Mouse (Mus musculus): ENCODE data around the gene Cmah. TPM values are rescaled to one million over a fixed set of nuclear protein-coding genes. Genes with fewer than 3 reads are reported as not detected.

Gene Cmah
- polyA plus RNA-seq (2015; fragmentation: Nextera tagmentation; extraction: Ambion mirVana) = 0.43 and 0.57 TPM in 2 replicates

GRCm38 (mm10) chr13:24327201-24327600 lies at the start of gene Cmah:
Gene Cmah, plus strand, starts transcription at chr13:24327404.
- H3K4me1 ChIP-seq = no peaks in the 10 kb centered on the region
- no peak within 1 kb of the TSS for H3K4me2 ChIP-seq
- no peaks in the 10 kb centered on the region for H3K36me3 ChIP-seq
- ATAC-seq (ENCODE audit: borderline replicate concordance, extremely low read depth, low FRiP score, low TSS enrichment) = no peak
- H3K4me3 ChIP-seq = no peak within 1 kb of the TSS
- no peaks in the 10 kb centered on the region for H3K9me3 ChIP-seq
- no peaks in the 10 kb centered on the region for H3K27me3 ChIP-seq
- H3K9ac ChIP-seq = no peak within 1 kb of the TSS
- no peak within 1 kb of the TSS for H3K27ac ChIP-seq
- WGBS = 73% methylated on average over 5 of the region's 5 CpGs

- H3K4me1 ChIP-seq = peaks cover 21% of the 10 kb centered on the region; the same call in 1 of the 2 replicates
- H3K27ac ChIP-seq = peak overlapping the region; percentile 38; the same call in 1 of the 2 replicates
- H3K27me3 ChIP-seq = no peaks in the 10 kb centered on the region
- no peaks in the 10 kb centered on the region for H3K9me3 ChIP-seq
- H3K4me3 ChIP-seq = peak overlapping the region; percentile 69
- no peak for ATAC-seq (ENCODE audit: borderline replicate concordance, extremely low read depth, low FRiP score, low TSS enrichment)
- H3K36me3 ChIP-seq = 0 out of 2 replicates have a peak, but pooled peaks cover 3% of the 10 kb centered on the region
- H3K4me2 ChIP-seq = peak overlapping the region; percentile 88
- H3K9ac ChIP-seq = peak overlapping the region; percentile 79; the same call in 1 of the 2 replicates
- WGBS = 33% methylated on average over 11 of the region's 11 CpGs
These were observed 47.8 kb upstream of the Cmah start for GRCm38 (mm10) chr13:24279407-24279761.

- Histone ChIP-seq H3K4me2 (peak overlapping the region; percentile 88), H3K9me3 (no peaks in the 10 kb centered on the region), H3K9ac (peak overlapping the region; percentile 79), H3K27me3 (no peaks in the 10 kb centered on the region), H3K36me3 (0 out of 2 replicates have a peak, but pooled peaks cover 3% of the 10 kb centered on the region), H3K4me1 (peaks cover 21% of the 10 kb centered on the region; the same call in 1 of the 2 replicates), H3K4me3 (peak overlapping the region; percentile 69), H3K27ac (peak overlapping the region; percentile 95)
- WGBS = 2% methylated on average over 18 of the region's 21 CpGs
- no peak; the same call in 1 of the 2 replicates for ATAC-seq (ENCODE audit: borderline replicate concordance, extremely low read depth, low FRiP score, low TSS enrichment)
These were observed 47.3 kb upstream of the Cmah start for GRCm38 (mm10) chr13:24279762-24280438.

GRCm38 (mm10) chr13:24280439-24281431 lies 46.5 kb upstream of the Cmah start, which contains the start of gene Carmil1:
Gene Carmil1, minus strand, starts transcription at chr13:24280795.
- Histone ChIP-seq H3K4me3 (peak within 1 kb of the TSS; percentile 69), H3K27ac (peak within 1 kb of the TSS; percentile 95), H3K9ac (peak within 1 kb of the TSS; percentile 79), H3K4me2 (peak within 1 kb of the TSS; percentile 88), H3K9me3 (no peaks in the 10 kb centered on the region), H3K27me3 (no peaks in the 10 kb centered on the region), H3K4me1 (peaks cover 21% of the 10 kb centered on the region; the same call in 1 of the 2 replicates), H3K36me3 (0 out of 2 replicates have a peak, but pooled peaks cover 3% of the 10 kb centered on the region)
- peak; percentile 97 for ATAC-seq (ENCODE audit: borderline replicate concordance, extremely low read depth, low FRiP score, low TSS enrichment)
- WGBS = under 1% methylated on average over 80 of the region's 96 CpGs

- ATAC-seq (ENCODE audit: borderline replicate concordance, extremely low read depth, low FRiP score, low TSS enrichment) = no peak
- H3K9me3 ChIP-seq = no peaks in the 10 kb centered on the region
- H3K9ac ChIP-seq = no peak overlapping the region
- H3K36me3 ChIP-seq = no peaks in the 10 kb centered on the region
- H3K27ac ChIP-seq = no peak overlapping the region
- no peak overlapping the region for H3K4me3 ChIP-seq
- WGBS = 91% methylated on average over 2 of the region's 2 CpGs
- no peak overlapping the region for H3K4me2 ChIP-seq
- 0 out of 2 replicates have a peak, but pooled peaks cover 2% of the 10 kb centered on the region for H3K27me3 ChIP-seq
- H3K4me1 ChIP-seq = no peaks in the 10 kb centered on the region
These were observed 39.8 kb upstream of the Cmah start for GRCm38 (mm10) chr13:24287381-24287780.

GRCm38 (mm10) chr13:24297252-24297651 lies 30.0 kb upstream of the Cmah start:
- no peak for ATAC-seq (ENCODE audit: borderline replicate concordance, extremely low read depth, low FRiP score, low TSS enrichment)
- WGBS = 13% methylated on average over 4 of the region's 4 CpGs
- H3K9me3 ChIP-seq = no peaks in the 10 kb centered on the region
- no peak overlapping the region for H3K9ac ChIP-seq
- no peak overlapping the region for H3K4me2 ChIP-seq
- no peak overlapping the region for H3K4me3 ChIP-seq
- no peaks in the 10 kb centered on the region for H3K36me3 ChIP-seq
- no peaks in the 10 kb centered on the region for H3K4me1 ChIP-seq
- H3K27me3 ChIP-seq = no peaks in the 10 kb centered on the region
- H3K27ac ChIP-seq = no peak overlapping the region

GRCm38 (mm10) chr13:24305486-24305885 lies 21.7 kb upstream of the Cmah start:
- 76% methylated on average over 4 of the region's 4 CpGs for WGBS

GRCm38 (mm10) chr13:24306248-24306647 lies 21.0 kb upstream of the Cmah start:
- H3K9ac ChIP-seq = no peak overlapping the region
- H3K4me1 ChIP-seq = no peaks in the 10 kb centered on the region
- no peak for ATAC-seq (ENCODE audit: borderline replicate concordance, extremely low read depth, low FRiP score, low TSS enrichment)
- H3K27ac ChIP-seq = no peak overlapping the region
- no peaks in the 10 kb centered on the region for H3K27me3 ChIP-seq
- no peaks in the 10 kb centered on the region for H3K9me3 ChIP-seq
- no peak overlapping the region for H3K4me2 ChIP-seq
- 48% methylated on average over 4 of the region's 4 CpGs for WGBS
- no peaks in the 10 kb centered on the region for H3K36me3 ChIP-seq
- no peak overlapping the region for H3K4me3 ChIP-seq

More at GRCm38 (mm10) chr13:24305486-24305885, 21.7 kb upstream of the Cmah start:
- no peaks in the 10 kb centered on the region for H3K36me3 ChIP-seq
- ATAC-seq (ENCODE audit: borderline replicate concordance, extremely low read depth, low FRiP score, low TSS enrichment) = no peak
- H3K4me2 ChIP-seq = no peak overlapping the region
- no peaks in the 10 kb centered on the region for H3K9me3 ChIP-seq
- no peaks in the 10 kb centered on the region for H3K4me1 ChIP-seq
- no peak overlapping the region for H3K4me3 ChIP-seq
- H3K27me3 ChIP-seq = no peaks in the 10 kb centered on the region
- no peak overlapping the region for H3K9ac ChIP-seq
- no peak overlapping the region for H3K27ac ChIP-seq

GRCm38 (mm10) chr13:24311011-24311940 lies 15.9 kb upstream of the Cmah start:
- WGBS = 80% methylated on average over 8 of the region's 8 CpGs
- no peak overlapping the region for H3K9ac ChIP-seq
- H3K36me3 ChIP-seq = no peaks in the 10 kb centered on the region
- no peaks in the 10 kb centered on the region for H3K4me1 ChIP-seq
- no peak overlapping the region for H3K4me3 ChIP-seq
- no peaks in the 10 kb centered on the region for H3K9me3 ChIP-seq
- H3K4me2 ChIP-seq = no peak overlapping the region
- H3K27ac ChIP-seq = no peak overlapping the region
- no peak for ATAC-seq (ENCODE audit: borderline replicate concordance, extremely low read depth, low FRiP score, low TSS enrichment)
- H3K27me3 ChIP-seq = no peaks in the 10 kb centered on the region

GRCm38 (mm10) chr13:24316563-24316962 lies 10.6 kb upstream of the Cmah start:
- Histone ChIP-seq H3K27ac (no peak overlapping the region), H3K9me3 (no peaks in the 10 kb centered on the region), H3K4me1 (no peaks in the 10 kb centered on the region), H3K9ac (no peak overlapping the region), H3K4me2 (no peak overlapping the region), H3K4me3 (no peak overlapping the region), H3K36me3 (no peaks in the 10 kb centered on the region), H3K27me3 (no peaks in the 10 kb centered on the region)
- WGBS = 56% methylated on average over 3 of the region's 3 CpGs
- ATAC-seq (ENCODE audit: borderline replicate concordance, extremely low read depth, low FRiP score, low TSS enrichment) = no peak

- no peak for ATAC-seq (ENCODE audit: borderline replicate concordance, extremely low read depth, low FRiP score, low TSS enrichment)
- 11% methylated on average over 4 of the region's 4 CpGs for WGBS
These were observed 8.6 kb upstream of the Cmah start for GRCm38 (mm10) chr13:24318618-24319017.

More at GRCm38 (mm10) chr13:24318618-24319017, 8.6 kb upstream of the Cmah start:
- Histone ChIP-seq H3K4me3 (no peak overlapping the region), H3K9ac (no peak overlapping the region), H3K9me3 (no peaks in the 10 kb centered on the region), H3K27me3 (no peaks in the 10 kb centered on the region), H3K27ac (no peak overlapping the region), H3K4me1 (no peaks in the 10 kb centered on the region), H3K4me2 (no peak overlapping the region), H3K36me3 (no peaks in the 10 kb centered on the region)

Data from lung, embryonic 15.5 days (tissue).